Mouse (Mus musculus) myocyte (in vitro differentiated cells): Measurements from ENCODE around the gene A730049H05Rik. TPM values are rescaled to one million over a fixed set of nuclear protein-coding genes. Genes with fewer than 3 reads are reported as not detected.

Source experiments
- H3K27me3 ChIP-seq: one replicate; pipeline ENCODE4 v1.6.1; 2011; ENCODE audit not compliant: control insufficient read depth, insufficient read depth, insufficient read length
- H3K36me3 ChIP-seq: one replicate; pipeline ENCODE4 v1.6.1; 2011; ENCODE audit not compliant: control insufficient read depth, insufficient read depth
- H3K4me2 ChIP-seq: one replicate; pipeline ENCODE4 v1.6.1; 2011; ENCODE audit warnings: low read depth, control low read depth
- H3K4me3 ChIP-seq: one replicate; pipeline ENCODE4 v1.5.1; 2011; ENCODE audit warnings: mild to moderate bottlenecking, control low read depth, moderate library complexity
- H3K79me2 ChIP-seq: one replicate; pipeline ENCODE4 v1.6.1; 2011; ENCODE audit not compliant: control insufficient read depth, insufficient read depth
- H3ac ChIP-seq: one replicate; pipeline ENCODE4 v1.6.1; 2011; ENCODE audit not compliant: control insufficient read depth, insufficient read length
- CEBPB ChIP-seq: IDR thresholded peaks from 2 replicates; pipeline ENCODE4 v1.6.1; 2011; ENCODE audit warnings: mild to moderate bottlenecking, moderate library complexity; ENCODE audit not compliant: poor library complexity, insufficient read depth, severe bottlenecking
- E2F4 ChIP-seq: IDR thresholded peaks from one replicate; pipeline ENCODE4 v1.6.1; 2011; ENCODE audit warnings: mild to moderate bottlenecking, control low read depth, moderate library complexity; ENCODE audit not compliant: insufficient read depth
- MAX ChIP-seq: IDR thresholded peaks from one replicate; pipeline ENCODE4 v1.6.1; 2011; ENCODE audit warnings: low read depth, mild to moderate bottlenecking, control low read depth
- MYOD1 ChIP-seq, 3 experiments: IDR thresholded peaks; one replicate each; pipeline ENCODE4 v1.6.1; 2011; ENCODE audit warnings: control low read depth in 2 of 3, low read depth in 2 of 3, mild to moderate bottlenecking in 2 of 3, moderate library complexity in 1 of 3; ENCODE audit not compliant: insufficient read length in 2 of 3, control insufficient read depth in 1 of 3
- MYOG ChIP-seq, 3 experiments: IDR thresholded peaks; one replicate each; pipeline ENCODE4 v1.6.1; 2011; ENCODE audit warnings: control low read depth in 2 of 3, low read depth in 2 of 3, mild to moderate bottlenecking in 2 of 3; ENCODE audit not compliant: insufficient read length in 2 of 3, control insufficient read depth in 1 of 3, insufficient read depth in 1 of 3
- POLR2A ChIP-seq: IDR thresholded peaks from one replicate; pipeline ENCODE4 v1.6.1; 2011; ENCODE audit warnings: low read depth, mild to moderate bottlenecking, control low read depth, moderate library complexity; ENCODE audit not compliant: insufficient read length
- POLR2AphosphoS2 ChIP-seq: IDR thresholded peaks from one replicate; pipeline ENCODE4 v1.6.1; 2011; ENCODE audit warnings: low read depth, control low read depth; ENCODE audit not compliant: insufficient read length
- REST ChIP-seq: IDR thresholded peaks from one replicate; pipeline ENCODE4 v1.6.1; 2011; ENCODE audit warnings: mild to moderate bottlenecking, control low read depth, moderate library complexity; ENCODE audit not compliant: insufficient read depth, insufficient read length
- SRF ChIP-seq: IDR thresholded peaks from one replicate; pipeline ENCODE4 v1.6.1; 2011; ENCODE audit warnings: low read depth; ENCODE audit not compliant: control insufficient read depth, insufficient read length
- TCF12 ChIP-seq: IDR thresholded peaks from one replicate; pipeline ENCODE4 v1.6.1; 2011; ENCODE audit warnings: mild to moderate bottlenecking, control low read depth; ENCODE audit not compliant: poor library complexity, insufficient read depth, severe bottlenecking
- TCF3 ChIP-seq: IDR thresholded peaks from one replicate; pipeline ENCODE4 v1.6.1; 2011; ENCODE audit warnings: low read depth, control low read depth; ENCODE audit not compliant: insufficient read length
- USF1 ChIP-seq: IDR thresholded peaks from one replicate; pipeline ENCODE4 v1.6.1; 2011; ENCODE audit warnings: low read depth, mild to moderate bottlenecking, control low read depth, moderate library complexity
- polyA plus RNA-seq: library from polyadenylated mRNA; unstranded; fragments of >200 nt; fragmentation: generic; extraction: Trizol; gene quantifications from one replicate; pipeline ENCODE4 v1.2.1, GENCODE M21; 2012; ENCODE audit warnings: missing spikeins

A730049H05Rik gene
- polyA plus RNA-seq, 1 experiment: 0.12 TPM

GRCm38 (mm10) chr6:92803213-92803612, 13.1 kb upstream of the A730049H05Rik start:
- TF ChIP-seq POLR2AphosphoS2 (no peak), MAX (no peak), MYOG (IDR thresholded peaks at IDR 0.05; ENCODE audit: control insufficient read depth in 1 of 3, insufficient read depth in 1 of 3, insufficient read length in 2 of 3, low read depth in 2 of 3) (no peak), USF1 (no peak)
- Histone ChIP-seq H3K36me3 (no peaks in the 10 kb centered on the region), H3K79me2 (no peaks in the 10 kb centered on the region), H3ac (no peak overlapping the region), H3K27me3 (no peaks in the 10 kb centered on the region), H3K4me2 (no peak overlapping the region), H3K4me3 (no peak overlapping the region)

- Histone ChIP-seq H3K4me3 (no peak overlapping the region), H3K4me2 (no peak overlapping the region), H3K36me3 (no peaks in the 10 kb centered on the region), H3K27me3 (no peaks in the 10 kb centered on the region), H3ac (no peak overlapping the region), H3K79me2 (no peaks in the 10 kb centered on the region)
- TF ChIP-seq MAX (no peak), MYOD1 (IDR thresholded peaks at IDR 0.05; ENCODE audit: control insufficient read depth in 1 of 3, insufficient read length in 2 of 3, low read depth in 2 of 3) (no peak), POLR2A (no peak)
Measured at GRCm38 (mm10) chr6:92804254-92804971, 11.9 kb upstream of the A730049H05Rik start.

DNA sequence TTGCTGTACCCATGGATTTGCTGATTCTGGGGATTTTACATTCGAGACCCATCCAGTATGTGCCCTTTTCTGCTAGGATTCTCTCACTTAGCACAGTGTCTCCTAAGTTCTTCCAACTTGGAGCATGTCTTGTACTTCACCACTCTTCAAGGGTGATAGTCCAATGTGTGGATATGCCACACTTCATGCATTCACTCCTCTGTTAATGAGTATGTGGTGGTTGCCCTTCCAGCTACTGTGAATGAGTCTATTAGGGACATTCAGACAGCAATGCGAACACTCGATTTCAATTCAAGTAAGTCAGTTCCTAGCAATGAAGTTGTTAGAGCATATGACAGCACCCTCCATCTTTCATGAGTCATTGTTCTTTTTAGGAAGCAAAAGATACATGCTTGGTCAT, 6.5 kb upstream of the A730049H05Rik start:
- TF ChIP-seq MYOG (IDR thresholded peaks at IDR 0.05; ENCODE audit: control insufficient read depth in 1 of 3, insufficient read depth in 1 of 3, insufficient read length in 2 of 3, low read depth in 2 of 3) (no peak), POLR2AphosphoS2 (no peak), MAX (no peak), TCF12 (no peak), TCF3 (no peak), POLR2A (no peak), USF1 (no peak), MYOD1 (IDR thresholded peaks at IDR 0.05; ENCODE audit: control insufficient read depth in 1 of 3, insufficient read length in 2 of 3, low read depth in 2 of 3) (no peak), CEBPB (no peak), REST (no peak), SRF (no peak), E2F4 (no peak)
- H3K4me3 ChIP-seq: no peak overlapping the region
- no peaks in the 10 kb centered on the region for H3K79me2 ChIP-seq
- no peak overlapping the region for H3ac ChIP-seq
- no peaks in the 10 kb centered on the region for H3K27me3 ChIP-seq
- H3K36me3 ChIP-seq: no peaks in the 10 kb centered on the region
- H3K4me2 ChIP-seq: no peak overlapping the region

DNA sequence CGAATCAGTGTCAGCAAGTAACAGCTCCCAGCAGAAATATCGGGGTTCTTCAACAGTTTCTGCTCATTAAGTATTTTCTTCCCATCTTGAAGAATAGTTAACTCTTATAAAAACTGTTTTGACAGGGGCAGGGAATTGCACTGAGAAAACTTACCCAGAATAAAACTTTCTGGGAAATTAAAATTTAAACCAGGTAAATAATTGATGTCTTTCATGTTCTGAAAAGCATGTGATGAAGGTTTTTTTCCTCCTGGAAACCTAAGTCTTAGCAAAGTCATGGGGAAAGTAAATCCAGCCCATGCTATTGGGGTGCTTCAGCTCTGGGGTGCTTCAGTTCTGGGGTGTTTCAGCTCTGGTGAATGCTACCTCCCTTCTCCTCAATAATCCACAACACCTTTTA, 5.7 kb upstream of the A730049H05Rik start:
- Histone ChIP-seq H3ac (no peak overlapping the region), H3K36me3 (no peaks in the 10 kb centered on the region), H3K27me3 (no peaks in the 10 kb centered on the region), H3K4me3 (no peak overlapping the region), H3K4me2 (no peak overlapping the region), H3K79me2 (no peaks in the 10 kb centered on the region)
- TF ChIP-seq TCF12 (no peak), SRF (no peak), MYOG (IDR thresholded peaks at IDR 0.05; ENCODE audit: control insufficient read depth in 1 of 3, insufficient read depth in 1 of 3, insufficient read length in 2 of 3, low read depth in 2 of 3) (no peak)

DNA sequence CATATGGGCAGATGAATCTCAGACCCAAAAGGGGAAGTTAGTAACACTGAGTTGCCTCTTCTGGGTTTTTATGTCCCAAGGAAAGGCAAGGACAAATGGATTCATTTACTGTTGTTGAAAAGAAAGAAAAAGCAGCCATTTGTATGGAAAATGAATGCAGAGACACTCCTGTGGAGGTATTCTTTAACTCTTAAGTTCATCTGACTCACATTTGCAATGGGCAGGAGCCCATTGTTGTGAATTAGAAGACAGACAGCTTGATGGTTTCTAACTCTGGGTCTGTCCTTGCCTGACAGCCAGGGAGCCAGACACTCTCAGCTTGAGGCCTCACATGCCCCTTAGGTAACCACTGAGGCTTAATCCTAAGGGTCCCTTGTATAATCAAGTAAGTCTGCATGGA, 4.7 kb upstream of the A730049H05Rik start:
- TF ChIP-seq MYOG (IDR thresholded peaks at IDR 0.05; ENCODE audit: control insufficient read depth in 1 of 3, insufficient read depth in 1 of 3, insufficient read length in 2 of 3, low read depth in 2 of 3) (no peak), MAX (no peak), USF1 (no peak), MYOD1 (IDR thresholded peaks at IDR 0.05; ENCODE audit: control insufficient read depth in 1 of 3, insufficient read length in 2 of 3, low read depth in 2 of 3) (no peak), CEBPB (no peak), TCF3 (no peak), TCF12 (no peak), POLR2AphosphoS2 (no peak), SRF (no peak)
- Histone ChIP-seq H3K79me2 (no peaks in the 10 kb centered on the region), H3K27me3 (no peaks in the 10 kb centered on the region), H3K36me3 (no peaks in the 10 kb centered on the region), H3ac (no peak overlapping the region), H3K4me3 (no peak overlapping the region), H3K4me2 (no peak overlapping the region)
